Mouse (Mus musculus) kidney, adult 9 months (tissue): ENCODE results near the gene Ift74.
"Not testable (repeated sequence)": the region's sequence is repeated elsewhere in the genome, so short reads cannot be mapped to it uniquely, and the experiment has no call there.

Experiments
- DNase-seq: peaks from one replicate; pipeline ENCODE4 v3.0.0; 2022

Gene Ift74

GRCm38 (mm10) chr4:94613972-94614626 is at the start of gene Ift74:
Gene Ift74, plus strand, starts transcription at chr4:94614491.
- DNase-seq: peak; percentile 96

- DNase-seq: peak; percentile 57
Observed at GRCm38 (mm10) chr4:94572677-94573076, 41.6 kb upstream of the Ift74 start.

- DNase-seq: peak; percentile 17
Observed at GRCm38 (mm10) chr4:94591765-94592381, 22.4 kb upstream of the Ift74 start.

GRCm38 (mm10) chr4:94592709-94593108 is 21.6 kb upstream of the Ift74 start:
- no peak for DNase-seq

- peak; percentile 28 for DNase-seq
Observed at GRCm38 (mm10) chr4:94601395-94601794, 12.9 kb upstream of the Ift74 start.

- DNase-seq: no peak
Observed at GRCm38 (mm10) chr4:94602496-94603030, 11.7 kb upstream of the Ift74 start.

GRCm38 (mm10) chr4:94603031-94603629 is 11.2 kb upstream of the Ift74 start, which contains the start of gene Plaa:
Gene Plaa, minus strand, starts transcription at chr4:94603244.
- peak; percentile 92 for DNase-seq

GRCm38 (mm10) chr4:94604452-94605019 is 9.8 kb upstream of the Ift74 start:
- DNase-seq: no peak

- DNase-seq: peak; percentile 80
Observed at GRCm38 (mm10) chr4:94605591-94605990, 8.7 kb upstream of the Ift74 start.

- DNase-seq: no peak
Observed at GRCm38 (mm10) chr4:94610339-94610738, 4.0 kb upstream of the Ift74 start.

GRCm38 (mm10) chr4:94614627-94615006 is 326 bp downstream of the Ift74 start:
- DNase-seq: peak; percentile 17

GRCm38 (mm10) chr4:94620077-94620476 is 5.8 kb downstream of the Ift74 start:
- DNase-seq: no peak

- DNase-seq: no peak
Observed at GRCm38 (mm10) chr4:94643141-94643540, 28.9 kb downstream of the Ift74 start.

- DNase-seq: peak; percentile 69
Observed at GRCm38 (mm10) chr4:94649920-94650319, 35.6 kb downstream of the Ift74 start, which contains the start of gene Lrrc19. Gene Lrrc19, minus strand, starts transcription at chr4:94650144.

GRCm38 (mm10) chr4:94650426-94651175 is 36.3 kb downstream of the Ift74 start:
- peak; percentile 20 for DNase-seq

- peak; percentile 61 for DNase-seq
Observed at GRCm38 (mm10) chr4:94669718-94670117, 55.4 kb downstream of the Ift74 start.

GRCm38 (mm10) chr4:94680662-94681061 is 66.4 kb downstream of the Ift74 start:
- no peak for DNase-seq

- DNase-seq: no peak
Observed at GRCm38 (mm10) chr4:94681181-94681580, 66.9 kb downstream of the Ift74 start.

GRCm38 (mm10) chr4:94682029-94682428 is 67.7 kb downstream of the Ift74 start:
- DNase-seq: no peak

GRCm38 (mm10) chr4:94683305-94683704 is 69.0 kb downstream of the Ift74 start:
- peak; percentile 50 for DNase-seq

- DNase-seq: not testable (repeated sequence)
Observed at GRCm38 (mm10) chr4:94689804-94690203, 75.5 kb downstream of the Ift74 start.

- no peak for DNase-seq
Observed at GRCm38 (mm10) chr4:94691078-94691477, 76.8 kb downstream of the Ift74 start.

- DNase-seq: no peak
Observed at GRCm38 (mm10) chr4:94692175-94692574, 77.9 kb downstream of the Ift74 start.
